Mouse (Mus musculus) hematopoietic stem cell, adult 5-6 weeks (primary cell): Measurements from ENCODE around the gene Nmur1. TPM values are rescaled to one million over a fixed set of nuclear protein-coding genes. Genes with fewer than 3 reads are reported as not detected.

ENCODE experiments used
- total RNA-seq: library from RNA; stranded (forward); fragments of 172-1452, 232-1000 nt; gene quantifications from 2 replicates; pipeline ENCODE4 v1.2.3, GENCODE M21; 2017

Gene Nmur1
- total RNA-seq, 1 experiment from 2014 or later: not detected

Other genes starting within 250 kb of the Nmur1 start
- 1.3 and 2.1 TPM in 2 replicates for gene B3gnt7, start 123.4 kb downstream of the Nmur1 start, total RNA-seq
- 725 and 1,004 TPM in 2 replicates for gene Ncl, start 66.8 kb downstream of the Nmur1 start, total RNA-seq
- gene Tex44, start 101 bp upstream of the Nmur1 start, total RNA-seq: not detected in 2 replicates
- gene Ptma, start 100.5 kb upstream of the Nmur1 start, total RNA-seq: 5,153 and 6,011 TPM in 2 replicates
- gene Pde6d, start 156.4 kb upstream of the Nmur1 start, total RNA-seq: 11.5 and 11.8 TPM in 2 replicates
- gene Cops7b, start 156.7 kb upstream of the Nmur1 start, total RNA-seq: 10.0 and 15.0 TPM in 2 replicates
- gene Nppc, start 244.3 kb upstream of the Nmur1 start, total RNA-seq: not detected in 2 replicates